Mouse (Mus musculus): ENCODE results near the gene Nptn.

- TF ChIP-seq TCF12 (IDR thresholded peaks at IDR 0.05; ENCODE audit: insufficient read depth, poor library complexity, severe bottlenecking): no peak
- no peak for TF ChIP-seq CEBPB (IDR thresholded peaks at IDR 0.05; ENCODE audit: insufficient read depth, poor library complexity, severe bottlenecking)
- no peak for TF ChIP-seq MYOG (IDR thresholded peaks at IDR 0.05; ENCODE audit: control insufficient read depth in 1 of 3, insufficient read depth in 1 of 3, insufficient read length in 2 of 3, low read depth in 2 of 3)
- TF ChIP-seq MAX (IDR thresholded peaks at IDR 0.05; ENCODE audit: low read depth): no peak
- TF ChIP-seq MYOD1 (IDR thresholded peaks at IDR 0.05; ENCODE audit: control insufficient read depth in 1 of 3, insufficient read length in 2 of 3, low read depth in 2 of 3): no peak
Observed at GRCm38 (mm10) chr9:58537774-58538173, 44.3 kb upstream of the Nptn start.

Data from myocyte (in vitro differentiated cells).